Comparison of ENCODE assay signal across 16 mouse cellular contexts in genomic region chr5:47274256-47274638, GRCm38 (mm10).
DNase-seq lines count a peak whose midpoint lies in the region; ATAC-seq lines count a peak whose summit lies in the region.
"Had no signal": no experiment of that assay in that cellular context is flagged by ENCODE, and none has a peak within 500 bp of the region (broad histone marks: within the 10 kb centered on the region; RNA-seq: fewer than 3 reads in every experiment).

No protein-coding gene starts in this region.

- H3K9ac ChIP-seq in heart, embryonic 13.5 days, result 0 out of 2 replicates have a peak overlapping the region, but pooled peaks have one; percentile 44
- H3K9ac ChIP-seq in kidney, embryonic 16.5 days (replicated peaks; ENCODE audit: low read length), result peak overlapping the region; percentile 22; the same call in 1 of the 2 replicates
- H3K9ac ChIP-seq in intestine, embryonic 15.5 days, result no peak overlapping the region
- H3K9ac ChIP-seq: forebrain, embryonic 15.5 days; liver, embryonic 13.5 days had no signal

- WGBS in heart, embryonic 13.5 days, result 39% methylated on average over 1 of the region's 1 CpGs
- WGBS in kidney, embryonic 16.5 days, result 41% methylated on average over 1 of the region's 1 CpGs
- 77% methylated on average over 1 of the region's 1 CpGs for WGBS in intestine, embryonic 15.5 days

- no peaks in the 10 kb centered on the region for H3K36me3 ChIP-seq in heart, embryonic 13.5 days
- H3K36me3 ChIP-seq in kidney, embryonic 16.5 days (ENCODE audit: insufficient read depth, low read length), result no peaks in the 10 kb centered on the region
- H3K36me3 ChIP-seq in intestine, embryonic 15.5 days, result no peaks in the 10 kb centered on the region
- H3K36me3 ChIP-seq: forebrain, embryonic 15.5 days; liver, embryonic 13.5 days had no signal

- ATAC-seq in heart, embryonic 13.5 days (ENCODE audit: extremely low read depth, insufficient number of reproducible peaks, low FRiP score, low TSS enrichment), result no peak
- no peak for ATAC-seq in kidney, embryonic 16.5 days (ENCODE audit: low FRiP score, low TSS enrichment)
- no peak for ATAC-seq in intestine, embryonic 15.5 days
- no peak for ATAC-seq in granulocyte monocyte progenitor cell, adult 5-6 weeks (replicated peaks; ENCODE audit: poor library complexity, severe bottlenecking)
- ATAC-seq: CD4-positive, CD25-positive, alpha-beta regulatory T cell, adult 4 months; forebrain, embryonic 15.5 days; midbrain, embryonic 16.5 days had no signal

- intact Hi-C loops in heart, postnatal 14 days (cut with DNase I), result no loop called here

- no peak overlapping the region for H3K4me3 ChIP-seq in heart, embryonic 13.5 days
- no peak overlapping the region for H3K4me3 ChIP-seq in kidney, embryonic 16.5 days (ENCODE audit: low read length)
- H3K4me3 ChIP-seq in intestine, embryonic 15.5 days (replicated peaks), result no peak overlapping the region
- H3K4me3 ChIP-seq: forebrain, embryonic 15.5 days; liver, embryonic 13.5 days had no signal

- peaks cover 34% of the 10 kb centered on the region for H3K4me1 ChIP-seq in heart, embryonic 13.5 days
- peaks cover 20% of the 10 kb centered on the region; the same call in 1 of the 2 replicates for H3K4me1 ChIP-seq in kidney, embryonic 16.5 days (ENCODE audit: insufficient read depth, low read length)
- no peaks in the 10 kb centered on the region for H3K4me1 ChIP-seq in intestine, embryonic 15.5 days (replicated peaks)
- H3K4me1 ChIP-seq: forebrain, embryonic 15.5 days had no signal

- no peaks in the 10 kb centered on the region for H3K9me3 ChIP-seq in heart, embryonic 13.5 days
- H3K9me3 ChIP-seq in kidney, embryonic 16.5 days (ENCODE audit: low read length), result no peaks in the 10 kb centered on the region
- no peaks in the 10 kb centered on the region for H3K9me3 ChIP-seq in intestine, embryonic 15.5 days
- H3K9me3 ChIP-seq: forebrain, embryonic 15.5 days; liver, embryonic 13.5 days had no signal

- no peak overlapping the region for H3K4me2 ChIP-seq in heart, embryonic 13.5 days
- H3K4me2 ChIP-seq in kidney, embryonic 16.5 days (replicated peaks; ENCODE audit: low read depth, low read length), result no peak overlapping the region
- H3K4me2 ChIP-seq in intestine, embryonic 15.5 days (replicated peaks), result no peak overlapping the region
- H3K4me2 ChIP-seq: forebrain, embryonic 15.5 days; liver, embryonic 13.5 days had no signal

- H3K27me3 ChIP-seq in heart, embryonic 13.5 days (replicated peaks), result no peaks in the 10 kb centered on the region
- no peaks in the 10 kb centered on the region for H3K27me3 ChIP-seq in kidney, embryonic 16.5 days (ENCODE audit: insufficient read depth, low read length)
- H3K27me3 ChIP-seq in intestine, embryonic 15.5 days (replicated peaks), result no peaks in the 10 kb centered on the region
- H3K27me3 ChIP-seq: forebrain, embryonic 15.5 days; liver, embryonic 13.5 days had no signal

- peak overlapping the region; percentile 82 for H3K27ac ChIP-seq in heart, embryonic 13.5 days (replicated peaks)
- H3K27ac ChIP-seq in kidney, embryonic 16.5 days (ENCODE audit: low read length), result peak overlapping the region; percentile 20
- H3K27ac ChIP-seq in intestine, embryonic 15.5 days, result peak overlapping the region; percentile 6; the same call in 1 of the 2 replicates
- H3K27ac ChIP-seq: forebrain, embryonic 15.5 days; liver, embryonic 13.5 days had no signal

- no peak for DNase-seq in heart, postnatal 14 days
- no peak for DNase-seq in kidney, postnatal 36 days
- peak; percentile 90 for DNase-seq in 416B (ENCODE audit: low read depth)
- DNase-seq: adrenal gland, adult 8-10 months; cerebellum, adult 18-20 months; layer of hippocampus, postnatal 36 days; left cerebral cortex, postnatal 4 days; liver, embryonic 13.5 days; thymus, postnatal 4 days had no signal

Comparison
In these comparisons a context has a peak if more than half of its experiments do, and no peak if none do; other contexts are left out.
1. H3K27ac ChIP-seq: peak in every context shown above with its lines; median percentile 82 in heart, embryonic 13.5 days; 20 in kidney, embryonic 16.5 days; 6 in intestine, embryonic 15.5 days.